Mouse (Mus musculus) liver, embryonic 15.5 days (tissue): Measurements from ENCODE around the gene 2300002M23Rik. TPM values are rescaled to one million over a fixed set of nuclear protein-coding genes. Genes with fewer than 3 reads are reported as not detected.

ENCODE experiments used
- ATAC-seq: fragments of 200-750 bp; cut with Nextera tagmentation; 2 replicates; pipeline ENCODE4 v1.8.0; 2017; ENCODE audit warnings: moderate number of reproducible peaks, mild to moderate bottlenecking, moderate library complexity; ENCODE audit not compliant: insufficient read depth
- H3K27ac ChIP-seq: fragments of 300-500 bp; sonication (generic); replicated peaks from 2 replicates; pipeline ENCODE4 v1.5.1; 2015; ENCODE audit warnings: mild to moderate bottlenecking, inconsistent platforms
- H3K27me3 ChIP-seq: fragments of 300-500 bp; sonication (generic); 2 replicates; pipeline ENCODE4 v1.6.1; 2015; ENCODE audit warnings: mild to moderate bottlenecking, inconsistent platforms
- H3K36me3 ChIP-seq: fragments of 300-500 bp; sonication (generic); replicated peaks from 2 replicates; pipeline ENCODE4 v1.6.1; 2015; ENCODE audit warnings: moderate library complexity, mild to moderate bottlenecking, inconsistent platforms
- H3K4me1 ChIP-seq: fragments of 300-500 bp; sonication (generic); replicated peaks from 2 replicates; pipeline ENCODE4 v1.6.1; 2015; ENCODE audit warnings: inconsistent platforms
- H3K4me2 ChIP-seq: fragments of 300-500 bp; sonication (generic); 2 replicates; pipeline ENCODE4 v1.6.1; 2015; ENCODE audit warnings: moderate library complexity, mild to moderate bottlenecking, inconsistent platforms
- H3K4me3 ChIP-seq: fragments of 300-500 bp; sonication (generic); replicated peaks from 2 replicates; pipeline ENCODE4 v1.5.1; 2015; ENCODE audit warnings: mild to moderate bottlenecking, inconsistent platforms
- H3K9ac ChIP-seq: fragments of 300-500 bp; sonication (generic); 2 replicates; pipeline ENCODE4 v1.6.1; 2015; ENCODE audit warnings: moderate library complexity, mild to moderate bottlenecking, inconsistent platforms
- H3K9me3 ChIP-seq: fragments of 300-500 bp; sonication (generic); replicated peaks from 2 replicates; pipeline ENCODE4 v1.6.1; 2016; ENCODE audit warnings: inconsistent platforms
- WGBS: fragments of 180-500 bp; shearing (Covaris S2); methylation state at CpG from one replicate; pipeline ENCODE4 v1.1.7; 2015; ENCODE audit warnings: mixed read lengths; ENCODE audit not compliant: insufficient replicate concordance; 5-methylcytosine and 5-hydroxymethylcytosine counted together
- polyA plus RNA-seq: library from polyadenylated mRNA; unstranded; fragments of >200 nt; fragmentation: Nextera tagmentation; extraction: Ambion mirVana; gene quantifications from 2 replicates; pipeline ENCODE4 v1.2.1, GENCODE M21; 2015

2300002M23Rik gene
- polyA plus RNA-seq, 1 experiment from 2014 or later: not detected

DNA sequence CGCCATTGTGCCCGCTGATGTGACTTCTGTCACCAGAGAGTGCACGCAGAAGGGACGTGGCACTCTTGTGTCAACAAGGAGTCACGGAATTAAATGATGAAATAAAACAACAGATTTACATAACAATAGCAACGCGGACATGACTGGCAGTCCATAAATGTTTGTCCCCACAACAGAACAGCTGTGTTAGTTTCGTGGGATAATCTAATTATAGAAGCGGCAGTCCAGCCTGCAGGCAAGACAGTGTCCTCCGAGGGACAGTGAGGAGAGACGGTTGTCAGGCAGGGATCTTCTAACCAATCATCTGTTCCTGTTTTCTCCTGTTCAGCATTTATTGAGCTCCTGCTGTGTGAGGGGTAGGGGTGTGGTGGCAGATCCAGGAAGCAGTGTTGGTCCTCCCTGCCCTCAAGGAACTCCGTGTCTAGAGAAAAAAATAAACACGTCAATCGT, 23.8 kb upstream of the 2300002M23Rik start:
- no peaks in the 10 kb centered on the region for H3K36me3 ChIP-seq
- ATAC-seq: no peak
- no peaks in the 10 kb centered on the region for H3K9me3 ChIP-seq
- H3K27me3 ChIP-seq: 0 out of 2 replicates have a peak, but pooled peaks cover 7% of the 10 kb centered on the region
- no peak overlapping the region for H3K9ac ChIP-seq
- no peak overlapping the region for H3K27ac ChIP-seq
- 55% methylated on average over 14 of the region's 14 CpGs for WGBS
- no peak overlapping the region for H3K4me2 ChIP-seq
- H3K4me1 ChIP-seq: no peaks in the 10 kb centered on the region
- no peak overlapping the region for H3K4me3 ChIP-seq

DNA sequence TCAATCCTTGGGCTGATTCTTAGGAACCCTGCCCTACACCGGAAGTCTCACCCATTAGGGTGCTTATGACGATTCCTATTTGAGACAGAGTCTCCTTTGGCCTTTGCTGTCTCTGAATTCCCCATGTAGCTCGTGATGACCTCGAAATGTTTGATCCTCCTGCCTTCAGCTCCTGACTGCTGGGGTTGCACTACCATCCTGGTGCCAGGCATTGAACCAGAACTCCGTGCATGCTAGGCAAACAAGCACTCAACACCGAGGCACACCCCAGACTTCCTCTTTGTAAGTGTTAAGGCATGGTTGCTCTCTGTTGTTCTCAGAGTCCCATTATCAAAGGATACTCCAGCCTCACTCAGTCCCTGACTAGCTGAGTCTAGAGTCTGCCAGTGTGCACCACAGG, 23.2 kb upstream of the 2300002M23Rik start:
- Histone ChIP-seq H3K27ac (no peak overlapping the region), H3K4me2 (no peak overlapping the region), H3K4me3 (no peak overlapping the region), H3K27me3 (0 out of 2 replicates have a peak, but pooled peaks cover 7% of the 10 kb centered on the region), H3K4me1 (no peaks in the 10 kb centered on the region), H3K9ac (no peak overlapping the region), H3K36me3 (no peaks in the 10 kb centered on the region), H3K9me3 (no peaks in the 10 kb centered on the region)
- 41% methylated on average over 6 of the region's 6 CpGs for WGBS
- no peak for ATAC-seq

DNA sequence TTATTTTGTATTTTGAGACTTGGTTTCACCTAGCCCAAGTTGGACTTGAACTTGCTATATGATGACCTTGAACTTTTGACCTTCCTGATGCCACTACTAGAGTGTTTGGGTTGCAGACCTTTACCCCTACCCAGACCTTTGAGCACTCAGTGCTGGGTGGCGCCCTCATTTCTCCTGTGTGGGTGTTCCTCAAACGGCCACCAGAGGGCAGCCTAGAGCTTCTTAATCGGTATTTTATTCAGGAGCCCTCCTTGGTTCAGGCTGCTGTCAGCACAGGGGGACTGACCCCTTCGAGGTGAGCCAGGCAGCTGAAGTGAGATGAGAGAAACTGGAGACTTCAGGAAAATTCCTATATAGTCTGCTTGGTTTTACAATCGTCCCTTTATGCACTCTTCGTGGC, 22.6 kb upstream of the 2300002M23Rik start:
- H3K4me1 ChIP-seq: no peaks in the 10 kb centered on the region
- H3K36me3 ChIP-seq: no peaks in the 10 kb centered on the region
- WGBS: 34% methylated on average over 6 of the region's 6 CpGs
- H3K4me3 ChIP-seq: no peak overlapping the region
- H3K27me3 ChIP-seq: 0 out of 2 replicates have a peak, but pooled peaks cover 4% of the 10 kb centered on the region
- no peak overlapping the region for H3K27ac ChIP-seq
- ATAC-seq: no peak
- H3K9ac ChIP-seq: no peak overlapping the region
- no peaks in the 10 kb centered on the region for H3K9me3 ChIP-seq
- H3K4me2 ChIP-seq: no peak overlapping the region

DNA sequence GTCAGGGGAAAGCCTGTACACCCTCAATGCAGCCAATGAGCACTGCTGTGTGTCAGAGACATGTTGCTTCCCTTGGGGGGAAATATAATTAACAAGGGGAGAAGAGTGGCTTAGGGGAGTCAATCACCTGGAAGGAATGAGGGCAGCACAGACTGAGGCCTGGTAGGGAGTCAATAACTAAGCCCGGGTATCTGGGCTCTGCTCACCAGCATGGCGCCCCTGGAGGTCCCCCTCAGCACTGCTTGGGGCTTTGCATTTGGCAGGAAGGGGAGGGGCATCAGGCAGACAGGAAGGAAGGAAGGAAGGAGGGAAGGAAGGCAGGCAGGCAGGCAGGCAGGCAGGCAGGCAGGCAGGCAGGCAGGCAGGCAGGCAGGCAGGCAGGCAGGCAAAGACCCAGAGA, 19.8 kb upstream of the 2300002M23Rik start:
- Histone ChIP-seq H3K9ac (no peak overlapping the region), H3K27me3 (0 out of 2 replicates have a peak, but pooled peaks cover 8% of the 10 kb centered on the region), H3K4me1 (no peaks in the 10 kb centered on the region), H3K4me3 (no peak overlapping the region), H3K27ac (no peak overlapping the region), H3K9me3 (no peaks in the 10 kb centered on the region), H3K36me3 (no peaks in the 10 kb centered on the region), H3K4me2 (no peak overlapping the region)
- ATAC-seq: no peak
- 58% methylated on average over 2 of the region's 2 CpGs for WGBS

DNA sequence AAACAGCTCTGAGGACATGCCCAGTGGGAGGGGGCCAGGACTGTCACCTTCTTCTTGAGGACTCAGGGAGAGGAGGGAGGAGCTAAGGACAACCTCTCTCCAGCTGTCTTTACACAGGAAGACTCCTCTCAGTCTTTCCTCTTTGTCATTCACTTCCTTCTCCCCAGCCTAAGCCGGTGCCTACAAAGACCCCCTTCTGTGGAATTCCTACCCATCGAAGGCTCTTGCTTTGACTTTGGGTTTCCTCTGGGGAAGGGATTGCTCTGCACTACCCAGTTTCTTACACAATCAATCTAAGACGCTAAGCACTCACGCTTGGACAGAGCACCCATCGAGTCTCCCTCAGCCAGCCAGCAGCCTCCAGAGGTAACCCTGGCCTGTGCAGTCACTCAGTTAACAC, 18.6 kb upstream of the 2300002M23Rik start:
- 17% methylated on average over 5 of the region's 5 CpGs for WGBS

DNA sequence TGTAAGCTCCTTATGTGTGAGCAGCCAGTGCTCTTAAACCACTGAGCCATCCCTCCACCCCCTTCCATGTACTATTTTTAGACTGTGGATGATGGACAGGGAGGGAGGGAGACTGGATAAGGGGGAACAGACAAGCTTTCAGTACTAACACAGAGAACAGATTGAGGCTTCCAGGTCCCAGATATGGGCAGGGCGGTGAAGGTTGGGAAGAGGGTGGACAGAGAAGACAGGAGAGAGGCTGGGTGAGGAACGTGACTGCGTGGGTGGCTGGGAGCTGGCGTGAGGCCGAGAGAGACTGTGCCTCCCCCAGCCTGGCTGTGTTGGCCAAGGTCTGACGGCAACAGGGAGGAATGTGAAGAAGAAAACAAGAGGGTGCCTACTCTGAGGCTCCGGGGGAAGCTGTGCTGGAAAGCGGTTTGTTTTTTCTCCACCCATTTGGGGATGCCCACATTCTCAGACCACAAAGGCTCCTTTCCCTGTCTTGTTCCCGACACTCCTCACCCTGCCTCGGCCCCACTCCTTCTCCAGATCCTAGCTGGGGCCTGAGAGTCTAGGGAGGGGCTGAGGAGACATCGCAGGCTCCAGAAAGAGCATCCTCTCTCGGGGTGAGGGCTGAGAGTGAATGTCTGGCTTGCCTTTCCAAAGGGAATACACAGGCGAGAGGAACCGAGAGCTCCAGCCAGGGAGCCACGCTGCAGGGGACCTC, 17.7 kb upstream of the 2300002M23Rik start:
- ATAC-seq: no peak
- H3K9ac ChIP-seq: no peak overlapping the region
- 55% methylated on average over 15 of the region's 15 CpGs for WGBS
- no peak overlapping the region for H3K27ac ChIP-seq
- H3K36me3 ChIP-seq: no peaks in the 10 kb centered on the region
- no peak overlapping the region for H3K4me2 ChIP-seq
- H3K9me3 ChIP-seq: no peaks in the 10 kb centered on the region
- H3K4me1 ChIP-seq: no peaks in the 10 kb centered on the region
- 0 out of 2 replicates have a peak, but pooled peaks cover 8% of the 10 kb centered on the region for H3K27me3 ChIP-seq
- H3K4me3 ChIP-seq: no peak overlapping the region

More for the DNA sequence above, 18.6 kb upstream of the 2300002M23Rik start:
- 0 out of 2 replicates have a peak, but pooled peaks cover 8% of the 10 kb centered on the region for H3K27me3 ChIP-seq
- H3K9me3 ChIP-seq: no peaks in the 10 kb centered on the region
- H3K36me3 ChIP-seq: no peaks in the 10 kb centered on the region
- H3K4me3 ChIP-seq: no peak overlapping the region
- H3K9ac ChIP-seq: no peak overlapping the region
- no peak overlapping the region for H3K27ac ChIP-seq
- no peak for ATAC-seq
- H3K4me2 ChIP-seq: no peak overlapping the region
- no peaks in the 10 kb centered on the region for H3K4me1 ChIP-seq

DNA sequence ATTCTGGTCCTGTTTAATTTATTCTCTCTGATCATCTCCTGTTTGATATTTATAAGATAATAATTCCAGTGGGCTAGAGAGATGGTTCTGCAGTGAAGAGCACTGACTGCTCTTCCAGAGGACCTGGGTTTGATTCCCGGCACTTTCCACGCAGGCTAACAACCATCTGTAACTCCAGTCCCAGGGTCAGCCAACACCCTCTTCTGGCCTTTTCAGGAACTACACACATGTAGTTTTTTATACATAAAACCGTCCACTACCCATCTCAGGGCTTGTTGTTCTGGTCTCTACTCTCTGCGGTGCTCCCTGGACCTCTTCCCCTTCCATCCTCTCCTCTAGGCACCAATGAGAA, 17.1 kb upstream of the 2300002M23Rik start:
- Histone ChIP-seq H3K27ac (no peak overlapping the region), H3K4me2 (no peak overlapping the region), H3K36me3 (no peaks in the 10 kb centered on the region), H3K9ac (no peak overlapping the region), H3K27me3 (0 out of 2 replicates have a peak, but pooled peaks cover 6% of the 10 kb centered on the region), H3K4me1 (no peaks in the 10 kb centered on the region), H3K9me3 (no peaks in the 10 kb centered on the region), H3K4me3 (no peak overlapping the region)
- 77% methylated on average over 4 of the region's 4 CpGs for WGBS
- no peak for ATAC-seq

DNA sequence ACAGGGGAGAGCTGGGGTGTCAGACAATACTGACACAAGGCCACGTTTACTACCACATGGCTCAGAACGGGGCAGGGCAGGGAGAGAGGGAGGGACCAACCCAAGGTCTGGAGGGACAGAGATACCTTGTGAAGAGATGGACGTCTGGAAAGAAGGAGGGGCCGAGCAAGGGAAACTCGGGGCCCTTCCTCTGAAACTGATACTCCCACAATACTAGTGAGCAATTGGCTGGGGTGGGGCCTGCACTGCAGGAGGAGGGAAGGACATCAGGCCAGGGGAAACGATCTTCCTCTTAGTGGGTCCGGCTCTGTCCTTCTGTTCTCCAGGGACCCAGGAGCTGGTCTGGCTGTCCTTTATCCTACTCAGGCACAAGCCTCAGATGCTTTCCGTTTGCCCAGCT, 16.4 kb upstream of the 2300002M23Rik start:
- Histone ChIP-seq H3K4me2 (no peak overlapping the region), H3K27me3 (0 out of 2 replicates have a peak, but pooled peaks cover 3% of the 10 kb centered on the region), H3K9me3 (no peaks in the 10 kb centered on the region), H3K4me3 (no peak overlapping the region), H3K4me1 (no peaks in the 10 kb centered on the region), H3K27ac (no peak overlapping the region), H3K36me3 (no peaks in the 10 kb centered on the region), H3K9ac (no peak overlapping the region)
- 42% methylated on average over 8 of the region's 8 CpGs for WGBS
- ATAC-seq: no peak

DNA sequence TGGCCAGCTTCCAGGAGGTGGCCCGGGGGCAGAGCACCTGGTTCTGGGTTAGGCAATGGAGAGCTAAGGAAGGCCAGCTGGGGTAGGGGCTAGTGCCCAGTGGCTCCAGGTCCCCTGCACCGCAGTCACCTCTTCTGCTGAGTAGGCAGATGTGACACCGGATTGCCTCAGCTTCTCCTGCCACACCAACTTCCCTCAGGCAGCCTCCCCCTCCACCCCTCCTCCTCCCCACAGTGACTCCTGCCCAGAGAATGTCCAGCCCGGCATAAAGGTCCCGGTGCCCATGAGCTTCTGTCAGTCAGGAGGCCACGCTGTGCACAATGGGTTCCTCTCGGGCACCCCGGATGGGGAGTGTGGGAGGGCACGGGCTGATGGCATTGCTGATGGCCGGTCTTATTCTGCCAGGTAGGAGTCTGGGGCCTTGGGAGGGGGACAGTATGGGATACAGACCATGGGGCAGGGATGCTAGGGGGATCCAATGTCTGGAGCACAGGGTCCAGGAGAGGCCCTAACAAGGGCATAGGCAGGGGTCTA, 15.3 kb upstream of the 2300002M23Rik start, which contains the start of gene Cdsn:
Gene Cdsn, plus strand, starts transcription at position 248 of the 534 bp plus-strand sequence.
- Histone ChIP-seq H3K9ac (no peak within 1 kb of the TSS), H3K9me3 (no peaks in the 10 kb centered on the region), H3K27ac (no peak within 1 kb of the TSS), H3K4me2 (no peak within 1 kb of the TSS), H3K36me3 (no peaks in the 10 kb centered on the region), H3K4me1 (no peaks in the 10 kb centered on the region), H3K27me3 (0 out of 2 replicates have a peak, but pooled peaks cover 3% of the 10 kb centered on the region), H3K4me3 (no peak within 1 kb of the TSS)
- ATAC-seq: no peak
- 63% methylated on average over 10 of the region's 10 CpGs for WGBS

DNA sequence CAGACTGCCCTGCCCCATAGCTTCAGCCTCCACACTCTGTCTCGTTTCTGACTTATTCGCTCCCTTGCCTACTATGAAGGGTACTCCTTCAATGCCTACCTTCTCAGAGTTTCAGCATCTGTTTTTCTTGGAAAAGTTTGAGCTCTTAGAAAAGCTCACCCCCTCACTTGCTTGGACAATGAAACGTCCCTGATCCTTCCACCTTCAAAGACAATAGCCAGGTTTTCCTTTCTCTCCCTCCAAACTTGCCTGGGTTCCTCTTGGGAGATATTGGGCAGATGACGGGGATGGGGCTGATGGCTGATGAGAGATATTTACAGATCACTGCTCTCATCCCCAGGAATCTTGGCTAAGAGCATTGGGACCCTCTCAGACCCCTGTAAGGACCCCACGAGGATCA, 12.9 kb upstream of the 2300002M23Rik start:
- 0 out of 2 replicates have a peak, but pooled peaks cover 3% of the 10 kb centered on the region for H3K27me3 ChIP-seq
- H3K9ac ChIP-seq: no peak overlapping the region
- no peak overlapping the region for H3K27ac ChIP-seq
- no peak overlapping the region for H3K4me3 ChIP-seq
- H3K36me3 ChIP-seq: no peaks in the 10 kb centered on the region
- ATAC-seq: no peak
- 63% methylated on average over 5 of the region's 5 CpGs for WGBS
- no peak overlapping the region for H3K4me2 ChIP-seq
- no peaks in the 10 kb centered on the region for H3K4me1 ChIP-seq
- H3K9me3 ChIP-seq: no peaks in the 10 kb centered on the region

DNA sequence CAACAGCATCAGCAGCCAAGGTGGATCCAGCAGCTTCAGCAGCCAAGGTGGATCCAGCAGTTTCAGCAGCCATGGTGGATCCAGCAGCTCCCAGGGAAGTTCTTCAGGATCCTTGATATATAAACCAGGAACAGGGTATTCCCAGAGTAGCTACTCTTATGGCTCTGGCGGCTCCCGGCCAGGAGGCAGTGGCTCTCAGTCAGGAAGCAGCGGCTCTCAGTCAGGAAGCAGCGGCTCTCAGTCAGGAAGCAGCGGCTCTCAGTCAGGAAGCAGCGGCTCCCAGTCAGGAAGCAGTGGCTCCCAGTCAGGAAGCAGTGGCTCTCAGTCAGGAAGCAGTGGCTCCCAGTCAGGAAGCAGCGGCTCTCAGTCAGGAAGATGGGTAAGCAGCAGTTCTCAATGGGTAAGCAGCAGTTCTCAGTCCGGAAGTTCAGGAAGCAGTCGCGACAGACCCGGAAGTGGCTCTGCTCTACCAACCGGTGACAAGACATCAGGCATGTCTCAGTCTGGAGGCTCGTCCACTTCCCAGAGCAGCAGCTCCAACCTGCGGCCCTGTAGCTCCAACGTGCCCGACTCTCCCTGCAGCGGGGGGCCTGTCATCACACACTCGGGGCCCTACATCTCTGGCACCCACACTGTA, 12.4 kb upstream of the 2300002M23Rik start:
- Histone ChIP-seq H3K9ac (no peak overlapping the region), H3K4me3 (no peak overlapping the region), H3K4me1 (no peaks in the 10 kb centered on the region), H3K27me3 (0 out of 2 replicates have a peak, but pooled peaks cover 2% of the 10 kb centered on the region), H3K27ac (no peak overlapping the region), H3K4me2 (no peak overlapping the region), H3K36me3 (no peaks in the 10 kb centered on the region), H3K9me3 (no peaks in the 10 kb centered on the region)
- no peak for ATAC-seq
- 72% methylated on average over 18 of the region's 18 CpGs for WGBS
